Mouse (Mus musculus): ENCODE measurements around the gene Zdhhc4.

Zdhhc4 gene

GRCm38 (mm10) chr5:143328690-143329495 lies at the start of gene Zdhhc4:
TSS of gene Zdhhc4 (minus strand) at chr5:143329256.
- DNase-seq (ENCODE audit: low read depth) = peak; percentile 96

GRCm38 (mm10) chr5:143376156-143376555 lies 47.1 kb upstream of the Zdhhc4 start:
- DNase-seq (ENCODE audit: low read depth) = peak; percentile 44

GRCm38 (mm10) chr5:143375242-143375641 lies 46.2 kb upstream of the Zdhhc4 start:
- peak; percentile 58 for DNase-seq (ENCODE audit: low read depth)

GRCm38 (mm10) chr5:143372818-143373217 lies 43.8 kb upstream of the Zdhhc4 start:
- DNase-seq (ENCODE audit: low read depth) = no peak

GRCm38 (mm10) chr5:143371146-143371510 lies 42.1 kb upstream of the Zdhhc4 start:
- DNase-seq (ENCODE audit: low read depth) = no peak

- DNase-seq (ENCODE audit: low read depth) = no peak
Observed at GRCm38 (mm10) chr5:143370416-143371145, 41.5 kb upstream of the Zdhhc4 start.

- no peak for DNase-seq (ENCODE audit: low read depth)
Observed at GRCm38 (mm10) chr5:143369611-143370255, 40.7 kb upstream of the Zdhhc4 start.

- no peak for DNase-seq (ENCODE audit: low read depth)
Observed at GRCm38 (mm10) chr5:143367931-143368330, 38.9 kb upstream of the Zdhhc4 start.

GRCm38 (mm10) chr5:143363678-143364615 lies 34.9 kb upstream of the Zdhhc4 start:
- no peak for DNase-seq (ENCODE audit: low read depth)

GRCm38 (mm10) chr5:143361428-143361827 lies 32.4 kb upstream of the Zdhhc4 start:
- DNase-seq (ENCODE audit: low read depth) = no peak

GRCm38 (mm10) chr5:143360000-143360399 lies 30.9 kb upstream of the Zdhhc4 start:
- peak; percentile 54 for DNase-seq (ENCODE audit: low read depth)

- DNase-seq (ENCODE audit: low read depth) = no peak
Observed at GRCm38 (mm10) chr5:143359263-143359662, 30.2 kb upstream of the Zdhhc4 start.

GRCm38 (mm10) chr5:143357564-143357963 lies 28.5 kb upstream of the Zdhhc4 start:
- DNase-seq (ENCODE audit: low read depth) = no peak

GRCm38 (mm10) chr5:143356686-143357388 lies 27.8 kb upstream of the Zdhhc4 start, which contains the start of gene Grid2ip:
TSS of gene Grid2ip (plus strand) at chr5:143357338.
- no peak for DNase-seq (ENCODE audit: low read depth)

- no peak for DNase-seq (ENCODE audit: low read depth)
Observed at GRCm38 (mm10) chr5:143356017-143356416, 27.0 kb upstream of the Zdhhc4 start.

- DNase-seq (ENCODE audit: low read depth) = no peak
Observed at GRCm38 (mm10) chr5:143346367-143346766, 17.3 kb upstream of the Zdhhc4 start.

- no peak for DNase-seq (ENCODE audit: low read depth)
Observed at GRCm38 (mm10) chr5:143339603-143340002, 10.5 kb upstream of the Zdhhc4 start.

- peak; percentile 61 for DNase-seq (ENCODE audit: low read depth)
Observed at GRCm38 (mm10) chr5:143336559-143336958, 7.5 kb upstream of the Zdhhc4 start.

- DNase-seq (ENCODE audit: low read depth) = no peak
Observed at GRCm38 (mm10) chr5:143335089-143335460, 6.0 kb upstream of the Zdhhc4 start.

GRCm38 (mm10) chr5:143334418-143335088 lies 5.5 kb upstream of the Zdhhc4 start:
- DNase-seq (ENCODE audit: low read depth) = no peak

Measured in induced T-regulatory cell, adult 2 months (primary cell).